In genomic region chr7:30331887-30332286, GRCm38 (mm10) we compare ENCODE assay signal across 1 mouse cellular context.
A peak's percentile ranks its signal among the peaks of the same experiment; 100 is the strongest.
TF ChIP-seq lines count a peak whose summit lies in the region.

No protein-coding gene starts in this region.

TF ChIP-seq in MEL, 35 proteins besides CTCF, POLR2A, EP300 and RAD21 (continued from another document):
- TF ChIP-seq SIN3A (IDR thresholded peaks at IDR 0.05; ENCODE audit: low read length) (peak; percentile 64; the same call in 1 of the 2 replicates), UBTF (IDR thresholded peaks at IDR 0.05; ENCODE audit: borderline replicate concordance, insufficient read depth, low read depth, low read length) (no peak), MAX (IDR thresholded peaks at IDR 0.05; ENCODE audit: low read length) (peak; percentile 48; the same call in 1 of the 2 replicates), RCOR1 (IDR thresholded peaks at IDR 0.05; ENCODE audit: low read depth, low read length) (0 out of 2 replicates have a peak, but pooled peaks have one; percentile 38)
TF ChIP-seq in MEL: peak in this region for 6.
